Mouse (Mus musculus): ENCODE results near the gene Arl3. TPM values are rescaled to one million over a fixed set of nuclear protein-coding genes. Genes with fewer than 3 reads are reported as not detected.

The Arl3 gene
- polyA plus RNA-seq, 1 experiment from 2014 or later: 160 TPM

- Histone ChIP-seq H3K4me2 (peak overlapping the region; percentile 47), H3K27ac (ENCODE audit: low read depth, low read length) (peak overlapping the region; percentile 74), H3K9me3 (ENCODE audit: control insufficient read depth, low read length) (no peaks in the 10 kb centered on the region), H3K4me3 (ENCODE audit: low read depth, low read length) (peak overlapping the region; percentile 2; the same call in 1 of the 2 replicates), H3K36me3 (ENCODE audit: control insufficient read depth, insufficient read depth, low read length) (no peaks in the 10 kb centered on the region), H3K4me1 (ENCODE audit: control insufficient read depth, insufficient read depth, low read length) (peaks cover 60% of the 10 kb centered on the region), H3K9ac (ENCODE audit: low read length) (peak overlapping the region; percentile 17; the same call in 1 of the 2 replicates), H3K27me3 (ENCODE audit: control insufficient read depth, insufficient read depth, low read length) (no peaks in the 10 kb centered on the region)
- DNase-seq (ENCODE audit: low spot score, missing footprints) (no peak), ATAC-seq (ENCODE audit: low FRiP score) (peak; percentile 12)
- 4% methylated on average over 6 of the region's 6 CpGs for WGBS
Measured at GRCm38 (mm10) chr19:46524152-46524544, 48.9 kb downstream of the Arl3 start.

- peaks cover 60% of the 10 kb centered on the region for H3K4me1 ChIP-seq (ENCODE audit: control insufficient read depth, insufficient read depth, low read length)
- peak overlapping the region; percentile 2; the same call in 1 of the 2 replicates for H3K4me3 ChIP-seq (ENCODE audit: low read depth, low read length)
- peak; percentile 86 for ATAC-seq (ENCODE audit: low FRiP score)
- peak; percentile 93 for DNase-seq (ENCODE audit: low spot score, missing footprints)
- H3K9me3 ChIP-seq (ENCODE audit: control insufficient read depth, low read length): no peaks in the 10 kb centered on the region
- peak overlapping the region; percentile 17 for H3K9ac ChIP-seq (ENCODE audit: low read length)
- WGBS: 2% methylated on average over 20 of the region's 20 CpGs
- H3K27me3 ChIP-seq (ENCODE audit: control insufficient read depth, insufficient read depth, low read length): no peaks in the 10 kb centered on the region
- H3K36me3 ChIP-seq (ENCODE audit: control insufficient read depth, insufficient read depth, low read length): no peaks in the 10 kb centered on the region
- H3K4me2 ChIP-seq: peak overlapping the region; percentile 47
- H3K27ac ChIP-seq (ENCODE audit: low read depth, low read length): peak overlapping the region; percentile 74
Measured at GRCm38 (mm10) chr19:46523480-46524151, 49.4 kb downstream of the Arl3 start.

- H3K4me1 ChIP-seq (ENCODE audit: control insufficient read depth, insufficient read depth, low read length): peaks cover 60% of the 10 kb centered on the region
- peak; percentile 86 for DNase-seq (ENCODE audit: low spot score, missing footprints)
- H3K27me3 ChIP-seq (ENCODE audit: control insufficient read depth, insufficient read depth, low read length): no peaks in the 10 kb centered on the region
- no peak overlapping the region for H3K4me3 ChIP-seq (ENCODE audit: low read depth, low read length)
- H3K4me2 ChIP-seq: peak overlapping the region; percentile 47
- H3K9me3 ChIP-seq (ENCODE audit: control insufficient read depth, low read length): no peaks in the 10 kb centered on the region
- no peaks in the 10 kb centered on the region for H3K36me3 ChIP-seq (ENCODE audit: control insufficient read depth, insufficient read depth, low read length)
- no peak for ATAC-seq (ENCODE audit: low FRiP score)
- peak overlapping the region; percentile 74 for H3K27ac ChIP-seq (ENCODE audit: low read depth, low read length)
- H3K9ac ChIP-seq (ENCODE audit: low read length): peak overlapping the region; percentile 17
Measured at GRCm38 (mm10) chr19:46523131-46523479, 49.9 kb downstream of the Arl3 start.

GRCm38 (mm10) chr19:46522433-46523044, 50.5 kb downstream of the Arl3 start:
- Histone ChIP-seq H3K4me3 (ENCODE audit: low read depth, low read length) (no peak overlapping the region), H3K36me3 (ENCODE audit: control insufficient read depth, insufficient read depth, low read length) (no peaks in the 10 kb centered on the region), H3K27ac (ENCODE audit: low read depth, low read length) (no peak overlapping the region), H3K4me1 (ENCODE audit: control insufficient read depth, insufficient read depth, low read length) (peaks cover 60% of the 10 kb centered on the region), H3K9me3 (ENCODE audit: control insufficient read depth, low read length) (no peaks in the 10 kb centered on the region), H3K4me2 (no peak overlapping the region), H3K9ac (ENCODE audit: low read length) (no peak overlapping the region), H3K27me3 (ENCODE audit: control insufficient read depth, insufficient read depth, low read length) (no peaks in the 10 kb centered on the region)
- no peak for DNase-seq (ENCODE audit: low spot score, missing footprints)
- no peak for ATAC-seq (ENCODE audit: low FRiP score)
- WGBS: 43% methylated on average over 15 of the region's 15 CpGs

- H3K4me3 ChIP-seq (ENCODE audit: low read depth, low read length): no peak overlapping the region
- no peak overlapping the region for H3K27ac ChIP-seq (ENCODE audit: low read depth, low read length)
- no peak overlapping the region for H3K9ac ChIP-seq (ENCODE audit: low read length)
- H3K4me2 ChIP-seq: no peak overlapping the region
- H3K36me3 ChIP-seq (ENCODE audit: control insufficient read depth, insufficient read depth, low read length): no peaks in the 10 kb centered on the region
- no peaks in the 10 kb centered on the region for H3K27me3 ChIP-seq (ENCODE audit: control insufficient read depth, insufficient read depth, low read length)
- ATAC-seq (ENCODE audit: low FRiP score) (no peak), DNase-seq (ENCODE audit: low spot score, missing footprints) (no peak)
- peaks cover 60% of the 10 kb centered on the region for H3K4me1 ChIP-seq (ENCODE audit: control insufficient read depth, insufficient read depth, low read length)
- H3K9me3 ChIP-seq (ENCODE audit: control insufficient read depth, low read length): no peaks in the 10 kb centered on the region
Measured at GRCm38 (mm10) chr19:46521698-46522097, 51.3 kb downstream of the Arl3 start.

- H3K36me3 ChIP-seq (ENCODE audit: control insufficient read depth, insufficient read depth, low read length): peaks cover 19% of the 10 kb centered on the region
- 0 out of 2 replicates have a peak overlapping the region, but pooled peaks have one; percentile 41 for H3K9ac ChIP-seq (ENCODE audit: low read length)
- peak overlapping the region; percentile 39 for H3K4me2 ChIP-seq
- H3K9me3 ChIP-seq (ENCODE audit: control insufficient read depth, low read length): no peaks in the 10 kb centered on the region
- H3K27me3 ChIP-seq (ENCODE audit: control insufficient read depth, insufficient read depth, low read length): no peaks in the 10 kb centered on the region
- WGBS: 6% methylated on average over 5 of the region's 5 CpGs
- ATAC-seq (ENCODE audit: low FRiP score) (no peak), DNase-seq (ENCODE audit: low spot score, missing footprints) (peak; percentile 86)
- peak overlapping the region; percentile 9; the same call in 1 of the 2 replicates for H3K4me3 ChIP-seq (ENCODE audit: low read depth, low read length)
- H3K27ac ChIP-seq (ENCODE audit: low read depth, low read length): peak overlapping the region; percentile 72
- H3K4me1 ChIP-seq (ENCODE audit: control insufficient read depth, insufficient read depth, low read length): peaks cover 38% of the 10 kb centered on the region
Measured at GRCm38 (mm10) chr19:46518828-46519621, 54.0 kb downstream of the Arl3 start.

- H3K9me3 ChIP-seq (ENCODE audit: control insufficient read depth, low read length): no peaks in the 10 kb centered on the region
- H3K4me1 ChIP-seq (ENCODE audit: control insufficient read depth, insufficient read depth, low read length): peaks cover 32% of the 10 kb centered on the region
- peaks cover 24% of the 10 kb centered on the region for H3K36me3 ChIP-seq (ENCODE audit: control insufficient read depth, insufficient read depth, low read length)
- no peaks in the 10 kb centered on the region for H3K27me3 ChIP-seq (ENCODE audit: control insufficient read depth, insufficient read depth, low read length)
- H3K4me3 ChIP-seq (ENCODE audit: low read depth, low read length): peak overlapping the region; percentile 9; the same call in 1 of the 2 replicates
- DNase-seq (ENCODE audit: low spot score, missing footprints) (peak; percentile 94), ATAC-seq (ENCODE audit: low FRiP score) (peak; percentile 79)
- H3K9ac ChIP-seq (ENCODE audit: low read length): 0 out of 2 replicates have a peak overlapping the region, but pooled peaks have one; percentile 41
- peak overlapping the region; percentile 39 for H3K4me2 ChIP-seq
- H3K27ac ChIP-seq (ENCODE audit: low read depth, low read length): peak overlapping the region; percentile 72
- WGBS: 0% methylated on average over 13 of the region's 13 CpGs
Measured at GRCm38 (mm10) chr19:46518352-46518787, 54.6 kb downstream of the Arl3 start.

- Histone ChIP-seq H3K9ac (ENCODE audit: low read length) (peak overlapping the region; percentile 41; the same call in 1 of the 2 replicates), H3K27me3 (ENCODE audit: control insufficient read depth, insufficient read depth, low read length) (no peaks in the 10 kb centered on the region), H3K36me3 (ENCODE audit: control insufficient read depth, insufficient read depth, low read length) (peaks cover 30% of the 10 kb centered on the region), H3K4me1 (ENCODE audit: control insufficient read depth, insufficient read depth, low read length) (peaks cover 27% of the 10 kb centered on the region), H3K4me2 (peak overlapping the region; percentile 39), H3K9me3 (ENCODE audit: control insufficient read depth, low read length) (no peaks in the 10 kb centered on the region), H3K4me3 (ENCODE audit: low read depth, low read length) (0 out of 2 replicates have a peak overlapping the region, but pooled peaks have one; percentile 9), H3K27ac (ENCODE audit: low read depth, low read length) (peak overlapping the region; percentile 72)
- peak; percentile 92 for DNase-seq (ENCODE audit: low spot score, missing footprints)
- WGBS: 30% methylated on average over 9 of the region's 14 CpGs
- peak; percentile 58 for ATAC-seq (ENCODE audit: low FRiP score)
Measured at GRCm38 (mm10) chr19:46517529-46518351, 55.3 kb downstream of the Arl3 start.
